Mouse (Mus musculus) megakaryocyte, embryonic 14.5 days (primary cell): Measurements from ENCODE around the gene Sgpp2.

Experiments
- FLI1 ChIP-seq: IDR thresholded peaks from 2 replicates; pipeline ENCODE4 v1.6.1; 2012; ENCODE audit warnings: low read length, inconsistent platforms, mixed read lengths
- GATA1 ChIP-seq: IDR thresholded peaks from 3 replicates; pipeline ENCODE4 v1.6.1; 2012; ENCODE audit warnings: mixed read lengths, low read length, inconsistent platforms, borderline replicate concordance

GRCm38 (mm10) chr1:78435967-78436366 is 125.8 kb downstream of the Sgpp2 start:
- TF ChIP-seq GATA1 (no peak), FLI1 (no peak)
